Mouse (Mus musculus) A20 (cell line): ENCODE data around the gene B3gnt3.
A peak's percentile ranks its signal among the peaks of the same experiment; 100 is the strongest.
"Not testable (repeated sequence)": the region's sequence is repeated elsewhere in the genome, so short reads cannot be mapped to it uniquely, and the experiment has no call there.

Experiments
- DNase-seq: peaks from one replicate; pipeline ENCODE4 v3.0.0-alpha.2; 2011; ENCODE audit warnings: low read depth, low spot score

Gene B3gnt3

DNA sequence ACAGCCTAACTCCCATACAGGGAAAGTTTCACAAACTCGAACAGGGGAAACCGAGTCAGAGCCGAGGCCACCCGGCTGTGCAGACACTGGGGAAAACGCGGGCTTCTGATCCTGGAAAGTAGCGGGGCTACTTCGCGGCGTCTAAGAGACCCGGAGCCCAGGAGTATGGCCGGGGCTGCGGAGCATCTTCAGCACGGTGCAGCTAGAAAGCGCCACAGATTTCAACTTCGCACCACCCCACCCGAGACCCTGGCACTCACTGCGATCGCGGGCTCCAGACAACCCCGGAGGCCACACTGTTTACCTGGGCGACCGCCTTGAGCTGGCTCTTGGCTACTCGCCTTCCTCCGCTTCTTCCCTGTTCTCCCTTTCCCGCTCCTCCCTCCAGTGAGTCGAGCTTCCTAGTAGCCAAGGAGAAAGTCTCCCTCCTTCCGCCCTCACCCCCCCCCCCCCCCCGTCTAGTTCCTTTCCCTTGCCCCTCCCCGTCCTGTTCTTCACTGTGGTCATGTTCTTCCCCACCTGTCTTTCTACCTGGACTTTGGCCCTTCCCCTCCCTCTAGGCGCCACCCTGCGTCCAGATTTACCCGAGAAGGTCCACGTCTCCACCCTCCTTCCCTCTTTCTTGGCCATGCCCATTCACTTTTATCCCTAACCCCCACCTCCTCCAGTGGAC, at the start of gene B3gnt3:
Gene B3gnt3 (minus strand): TSS at position 376 of the 673 bp plus-strand sequence.
- no peak for DNase-seq

DNA sequence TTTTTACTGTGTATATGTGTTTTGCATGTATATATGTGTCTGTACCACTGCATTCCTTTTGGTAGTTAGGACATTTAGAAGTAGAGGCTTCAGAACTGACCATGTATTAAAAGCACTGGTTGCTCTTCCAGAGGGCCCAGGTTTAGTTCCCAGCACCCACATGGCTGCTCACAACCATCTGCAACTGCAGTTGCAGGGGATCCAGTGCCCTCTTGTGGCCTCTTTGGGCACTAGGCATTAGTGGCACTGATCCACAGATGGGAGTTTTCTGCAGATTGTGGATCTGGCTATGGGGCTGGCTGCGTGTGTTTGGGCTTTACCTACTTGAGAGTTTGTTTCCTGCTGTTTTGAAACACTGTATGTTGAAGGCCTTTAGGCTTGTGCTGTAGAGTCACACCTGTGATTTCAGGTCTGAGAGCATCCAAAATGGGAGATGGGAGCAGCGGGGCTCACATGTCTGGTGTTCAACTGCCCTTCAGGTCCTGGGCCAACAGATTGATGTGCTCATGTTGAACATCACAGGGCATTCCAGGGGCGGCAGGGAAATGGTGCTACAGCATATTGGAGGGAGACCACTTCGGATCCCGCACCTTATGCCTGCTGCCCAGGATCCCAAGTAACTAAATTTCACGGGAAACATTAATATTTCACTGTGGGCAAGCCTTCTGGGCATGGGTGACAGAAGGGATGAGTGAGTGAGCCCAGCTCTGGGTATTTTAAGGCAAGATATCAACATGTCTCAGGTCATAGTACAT, 47.9 kb upstream of the B3gnt3 start:
- not testable (repeated sequence) for DNase-seq

DNA sequence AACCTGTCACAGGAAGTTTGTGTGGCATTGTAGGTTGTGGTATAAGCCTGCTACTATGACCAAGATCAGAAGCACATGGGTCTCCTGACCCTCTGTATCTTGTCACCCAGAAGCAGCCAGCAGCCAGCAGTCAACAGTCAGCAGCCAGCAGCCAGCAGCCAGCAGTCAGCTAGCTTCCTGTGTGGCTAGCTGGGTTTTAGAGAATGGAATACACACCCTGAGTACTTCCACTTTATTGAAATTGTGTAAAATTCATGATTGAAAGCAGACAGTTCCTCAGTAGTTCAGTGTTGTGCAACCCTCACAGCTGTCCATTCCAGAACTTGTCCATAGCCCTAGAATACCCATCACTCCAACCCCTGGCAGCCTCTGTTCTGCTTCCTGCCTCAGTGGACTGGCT, 45.5 kb upstream of the B3gnt3 start:
- not testable (repeated sequence) for DNase-seq

DNA sequence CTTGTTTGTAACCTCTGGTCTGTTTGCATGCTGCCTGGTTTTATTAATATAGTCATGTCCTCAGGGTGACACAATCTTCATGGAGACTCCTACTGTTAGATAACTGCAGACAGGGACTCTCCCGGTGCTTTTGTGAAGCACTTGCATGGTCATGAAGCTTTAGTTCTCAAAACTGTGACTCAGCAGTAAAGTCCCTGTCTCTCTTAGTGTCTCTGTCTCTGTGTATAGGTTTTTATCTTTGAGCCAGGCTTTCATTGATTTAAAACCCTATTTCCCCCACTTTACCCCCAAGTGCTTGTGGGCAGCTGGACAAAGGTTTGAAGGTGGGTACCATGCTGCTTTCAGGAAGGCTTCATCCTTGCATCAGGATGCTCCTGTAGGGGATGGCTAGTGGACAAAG, 43.7 kb upstream of the B3gnt3 start:
- no peak for DNase-seq

DNA sequence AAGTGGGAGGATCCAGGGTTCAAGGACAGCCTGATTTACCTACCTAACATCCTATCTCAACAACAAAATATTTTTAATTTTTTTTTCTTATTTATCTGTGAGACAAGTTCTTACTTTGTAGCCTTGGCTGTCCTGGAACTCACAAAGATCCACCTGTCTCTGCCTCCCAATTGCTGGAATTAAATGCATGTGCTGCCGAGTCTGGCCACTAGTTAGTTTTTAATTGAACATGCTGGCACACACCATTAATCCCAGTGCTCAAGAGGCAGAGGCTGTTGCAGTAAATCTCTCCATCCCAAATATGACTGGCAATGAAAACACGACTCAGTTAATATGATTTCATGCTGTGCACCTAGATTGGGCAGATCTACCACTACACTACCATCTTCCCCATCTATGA, 41.2 kb upstream of the B3gnt3 start:
- DNase-seq, result no peak

DNA sequence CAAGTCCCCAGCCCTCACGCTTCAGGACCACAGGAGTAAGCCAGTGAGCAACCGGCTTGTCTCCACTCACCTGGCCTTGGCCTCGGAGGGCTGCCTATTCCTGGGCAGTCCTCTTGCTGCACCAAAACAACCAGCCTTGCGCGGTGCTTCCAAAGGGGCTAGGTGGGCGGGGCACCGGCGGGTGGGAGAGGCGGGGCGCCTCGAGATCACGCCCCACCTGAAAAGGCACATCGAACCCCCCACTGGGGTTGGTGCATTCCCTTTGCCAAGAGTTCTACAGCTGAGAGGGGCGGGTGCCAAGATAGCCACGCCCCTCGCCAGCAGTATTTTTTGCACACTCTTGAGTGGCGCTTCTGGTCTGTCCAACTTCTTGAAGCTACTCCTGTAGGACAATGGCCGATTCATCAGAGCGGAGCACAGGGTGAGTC, 40.1 kb upstream of the B3gnt3 start:
- DNase-seq, result no peak

DNA sequence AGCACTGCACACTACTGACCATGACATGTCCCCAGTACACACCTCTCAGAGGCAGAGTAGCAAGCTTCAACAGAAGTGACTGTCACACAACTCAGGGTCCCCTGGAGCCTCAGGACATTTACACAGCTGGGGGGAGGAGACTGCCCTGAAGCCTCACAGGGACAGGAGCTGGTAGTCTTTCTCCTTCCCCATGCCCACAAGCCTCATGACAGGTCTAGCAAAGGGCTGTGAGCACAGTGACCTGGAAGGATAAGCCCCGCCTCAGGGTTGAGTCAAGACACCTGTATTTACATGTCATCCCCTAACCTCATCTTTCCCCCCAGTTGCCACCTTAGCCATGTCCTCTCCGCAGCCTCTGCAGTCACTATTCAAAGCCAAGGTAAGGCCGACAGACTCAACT, 39.6 kb upstream of the B3gnt3 start:
- no peak for DNase-seq

DNA sequence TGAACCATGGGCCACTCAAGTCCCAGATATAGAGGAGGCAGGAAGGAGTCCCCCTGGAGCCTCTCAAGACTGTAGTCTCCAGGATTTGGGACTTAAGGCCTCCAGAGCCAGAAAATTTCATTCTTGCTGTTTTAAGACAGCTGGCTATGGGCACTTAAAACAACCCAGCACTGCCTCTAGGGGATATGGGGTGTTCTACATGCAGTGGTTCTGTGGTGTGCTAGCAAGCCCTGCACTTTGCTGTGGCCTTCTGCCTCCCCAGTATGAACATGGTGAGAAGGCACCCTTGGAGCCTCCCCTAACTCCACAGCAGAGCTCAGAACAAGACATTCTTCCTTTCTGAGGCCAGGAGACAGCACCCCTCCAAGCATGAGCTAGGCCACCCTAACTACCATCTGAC, 36.7 kb upstream of the B3gnt3 start:
- DNase-seq, result not testable (repeated sequence)

DNA sequence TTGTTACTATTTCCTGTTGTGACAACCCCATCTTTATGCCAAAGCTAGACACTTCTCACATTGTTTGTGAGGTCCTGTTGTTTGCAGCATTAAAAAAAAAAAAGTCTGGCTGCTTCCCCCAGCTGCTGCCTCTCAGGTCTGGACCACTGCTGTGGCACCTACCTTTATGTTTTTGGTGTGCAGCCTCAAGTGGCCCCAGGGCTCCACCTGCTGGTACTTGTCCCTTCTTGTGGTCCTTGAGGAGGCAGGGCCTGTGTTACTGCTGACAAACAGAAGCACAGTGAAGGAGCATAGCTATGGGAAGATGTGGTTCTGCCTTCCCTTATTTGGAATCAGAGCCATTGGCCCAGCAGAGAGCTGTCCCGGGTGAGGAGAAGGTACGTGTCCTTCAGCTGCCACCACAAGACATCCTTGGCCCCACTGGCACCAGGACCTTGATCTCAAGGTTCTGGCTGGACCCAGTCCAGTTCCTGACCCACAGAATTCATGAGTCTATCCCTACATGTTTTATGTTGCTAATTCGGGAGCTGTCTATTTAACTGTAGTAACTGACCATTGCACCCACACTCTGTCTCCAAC, 30.2 kb upstream of the B3gnt3 start:
- DNase-seq, result peak; percentile 70

DNA sequence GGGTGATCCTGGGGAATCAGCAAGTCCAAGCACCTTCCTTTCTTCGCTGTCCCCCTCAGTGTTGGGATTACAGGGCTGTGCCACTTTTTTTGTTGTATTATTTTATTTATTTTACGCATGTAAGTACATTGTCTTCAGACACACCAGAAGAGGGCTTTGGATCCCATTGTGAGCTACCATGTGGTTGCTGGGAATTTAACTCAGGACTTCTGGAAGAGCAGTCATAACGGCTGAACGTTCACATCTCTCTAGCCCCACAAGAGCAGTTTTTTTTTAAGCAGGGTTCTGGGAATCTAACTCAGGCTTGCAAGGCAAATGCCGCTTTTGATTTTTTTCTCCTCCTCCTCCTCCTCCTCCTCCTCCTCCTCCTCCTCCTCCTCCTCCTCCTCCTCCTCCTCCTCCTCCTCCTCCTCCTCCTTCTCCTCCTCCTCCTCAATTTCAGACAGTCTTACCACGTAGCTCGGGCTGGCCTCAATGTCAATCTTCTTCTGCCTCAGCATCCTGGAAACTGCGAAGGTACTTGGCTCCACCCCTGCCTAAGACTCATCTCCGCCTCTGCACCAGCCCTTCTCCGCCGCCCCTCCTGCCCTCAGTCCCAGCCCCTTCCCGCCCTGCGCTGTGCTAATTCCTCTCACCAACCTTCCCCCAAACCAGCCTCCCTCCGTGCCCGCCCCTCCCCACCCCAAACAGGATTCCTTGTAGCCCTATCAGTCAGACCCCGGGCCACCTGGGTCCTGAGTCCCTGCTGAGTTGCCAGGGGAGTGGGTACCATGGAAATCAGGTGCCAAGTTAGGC, 27.4 kb upstream of the B3gnt3 start:
- DNase-seq, result no peak

DNA sequence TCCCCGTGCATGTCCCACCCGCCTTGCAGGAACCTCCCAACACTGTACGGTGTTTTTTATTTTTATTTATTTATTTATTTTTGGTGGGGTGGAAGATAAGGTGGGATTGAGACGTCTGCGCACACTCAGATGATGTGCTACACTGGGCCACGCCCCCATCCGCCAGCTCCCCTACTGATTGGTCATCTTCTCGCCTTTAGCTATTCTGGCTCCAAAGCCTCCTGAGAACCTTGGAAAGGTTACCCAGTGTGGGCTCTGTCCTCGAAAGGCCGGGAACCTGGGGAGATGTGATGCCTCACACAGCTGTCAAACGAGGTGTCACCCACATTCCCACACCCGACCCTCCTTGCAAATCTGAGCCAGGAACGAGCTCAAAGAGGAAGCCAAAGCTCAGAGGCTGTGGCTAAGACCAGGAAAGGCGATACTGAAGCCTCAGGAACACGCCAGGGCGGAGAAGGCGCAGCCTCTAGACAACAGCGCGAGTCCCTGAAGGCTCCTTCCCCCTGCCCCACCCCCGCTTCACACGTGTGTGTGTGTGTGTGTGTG, 26.7 kb upstream of the B3gnt3 start:
- DNase-seq, result peak; percentile 19

DNA sequence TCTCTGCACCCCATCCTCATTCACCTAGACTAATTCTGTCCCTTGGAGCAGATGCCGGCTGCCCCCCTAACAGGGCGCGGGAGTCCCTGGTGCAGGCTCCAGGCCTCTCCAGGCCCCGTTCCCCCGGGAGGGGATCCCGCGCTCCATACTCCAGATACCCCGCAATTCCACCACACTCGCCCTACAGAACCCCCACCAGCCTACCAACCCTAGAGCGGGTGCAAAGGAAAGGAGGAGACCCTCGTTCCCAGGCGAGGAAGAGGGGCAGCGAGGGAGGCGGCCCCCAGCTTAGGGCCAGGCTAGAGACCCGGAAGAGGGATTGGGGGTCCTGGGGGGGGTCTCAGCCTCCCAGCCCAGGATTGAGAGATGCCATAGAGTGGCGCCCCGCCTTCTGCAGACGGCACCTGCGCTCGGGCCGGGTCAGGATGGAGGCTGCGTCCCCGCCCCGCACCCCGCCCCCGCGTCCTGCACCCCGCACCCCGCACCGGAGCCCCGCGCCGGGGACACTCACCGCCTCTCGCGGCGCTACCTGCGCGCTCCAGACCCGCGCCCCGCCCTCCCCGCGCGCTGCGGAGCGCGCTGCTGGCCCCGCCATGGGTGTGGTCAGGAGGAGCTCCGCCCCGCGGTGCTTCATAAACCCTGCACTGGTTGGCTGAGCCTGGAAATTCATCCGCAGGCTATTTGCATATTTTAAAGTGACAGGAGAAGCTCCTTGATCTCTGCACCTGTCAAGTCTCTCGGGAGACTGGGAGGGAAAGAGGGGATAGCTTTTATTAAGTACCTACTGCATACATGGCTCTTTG, 23.7 kb upstream of the B3gnt3 start, which contains the start of gene Fcho1:
Gene Fcho1 (minus strand): TSS at position 595 of the 803 bp plus-strand sequence.
- peak; percentile 92 for DNase-seq

DNA sequence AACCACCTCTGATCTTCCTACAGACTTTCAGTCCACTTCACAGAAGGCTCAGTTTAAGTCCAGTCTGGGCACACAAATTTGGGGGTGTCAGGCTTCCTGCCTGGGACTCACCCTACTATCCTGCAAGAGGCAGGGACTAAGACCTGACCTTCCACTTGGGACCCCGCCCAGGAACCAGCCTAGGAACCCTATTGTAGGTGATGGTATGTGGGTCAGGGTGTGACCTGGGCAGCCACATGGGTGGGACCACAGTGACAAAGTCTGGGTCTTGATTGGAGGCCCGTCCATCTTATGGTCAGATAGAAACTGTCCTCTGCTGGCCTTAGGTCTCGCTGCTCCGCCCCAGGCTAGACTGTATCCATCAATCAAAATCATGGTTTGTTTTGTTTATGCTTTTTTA, 22.8 kb upstream of the B3gnt3 start:
- no peak for DNase-seq

DNA sequence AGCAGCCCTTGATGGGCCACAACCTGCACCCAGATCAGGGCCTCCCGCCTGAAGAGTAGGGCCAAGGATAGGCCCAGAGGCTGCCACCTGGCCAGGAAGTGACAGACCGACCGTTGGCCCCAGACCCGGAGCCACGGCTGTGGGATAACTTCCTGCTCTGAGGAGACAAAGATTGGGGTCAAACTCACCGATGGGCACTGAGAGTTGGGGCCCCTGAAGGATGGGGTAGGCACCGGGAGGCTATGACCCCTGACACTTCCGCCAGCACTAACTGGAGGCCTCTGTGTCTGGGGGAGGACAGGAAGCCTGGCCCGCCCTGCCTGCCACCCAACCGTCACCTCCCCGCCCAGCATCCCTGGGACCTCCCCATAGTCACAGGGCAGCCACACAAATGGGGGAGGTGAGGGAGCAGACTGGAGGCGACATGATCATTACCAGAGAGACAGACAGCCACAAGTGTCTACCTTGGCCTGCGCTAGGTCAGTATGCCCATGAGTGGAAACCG, 21.5 kb upstream of the B3gnt3 start:
- DNase-seq, result peak; percentile 92

DNA sequence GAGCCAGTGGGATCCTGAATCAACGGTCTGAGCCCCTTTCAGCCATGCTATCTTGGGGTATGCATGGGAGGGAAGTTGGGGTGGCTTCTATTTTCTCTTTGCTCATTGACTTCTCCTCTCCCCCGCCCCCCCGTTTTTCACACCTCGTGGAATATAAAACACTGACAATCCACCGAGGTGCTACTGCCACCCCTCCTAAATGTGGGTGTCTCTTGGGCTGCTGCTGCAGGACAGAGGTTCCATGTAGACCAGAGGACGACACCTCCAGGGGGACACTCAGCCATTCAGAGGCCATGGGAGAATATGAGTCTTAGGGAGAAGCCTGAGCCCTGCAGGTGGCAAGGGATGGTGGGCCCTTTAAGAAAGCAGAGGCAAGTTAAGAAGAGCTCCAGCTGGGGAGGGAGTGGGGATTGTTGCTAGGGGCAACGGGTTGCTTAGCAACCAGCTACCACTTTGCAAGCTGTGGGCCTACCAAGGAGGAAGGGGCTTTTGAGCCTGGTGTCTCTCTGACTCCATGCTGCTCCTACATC, 18.4 kb upstream of the B3gnt3 start:
- no peak for DNase-seq

DNA sequence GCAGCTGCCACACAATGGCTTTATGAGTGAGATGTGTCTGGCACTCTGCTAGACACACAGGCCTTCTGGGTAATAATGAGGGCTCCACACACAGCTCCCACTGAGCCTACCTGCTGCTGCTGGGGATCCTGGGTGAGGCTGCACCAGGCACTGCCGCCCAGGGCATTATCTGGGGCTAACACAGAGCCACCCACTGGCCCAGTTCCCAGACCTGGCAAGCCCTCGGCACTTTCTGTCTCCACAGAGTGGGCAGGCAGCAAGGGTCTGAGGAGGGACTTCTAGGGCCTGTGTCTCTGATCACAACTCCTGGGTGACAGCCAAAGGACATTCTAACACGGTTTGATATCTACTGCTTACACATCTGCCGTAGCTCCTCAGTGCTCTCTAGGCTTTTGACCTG, 17.6 kb upstream of the B3gnt3 start:
- no peak for DNase-seq

DNA sequence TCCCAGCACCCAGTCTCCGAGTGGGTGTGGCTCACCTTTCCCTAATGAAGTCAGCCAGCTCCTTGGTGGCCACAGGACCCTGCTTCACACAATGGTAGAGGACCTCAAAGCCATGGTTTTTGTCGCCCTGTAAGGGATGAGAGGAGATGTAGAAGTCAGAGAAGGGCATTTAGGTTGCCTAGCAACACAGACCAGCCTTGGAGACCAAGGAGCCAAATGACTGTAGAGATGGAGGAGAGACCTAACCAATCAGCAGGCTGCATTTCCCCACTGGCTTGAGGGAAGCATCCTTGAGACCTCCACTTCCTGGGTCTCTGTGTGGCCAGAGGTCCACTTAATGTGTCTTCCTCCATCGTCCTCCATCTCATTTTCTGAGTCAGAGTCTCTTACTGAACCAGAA, 16.7 kb upstream of the B3gnt3 start:
- DNase-seq, result no peak

DNA sequence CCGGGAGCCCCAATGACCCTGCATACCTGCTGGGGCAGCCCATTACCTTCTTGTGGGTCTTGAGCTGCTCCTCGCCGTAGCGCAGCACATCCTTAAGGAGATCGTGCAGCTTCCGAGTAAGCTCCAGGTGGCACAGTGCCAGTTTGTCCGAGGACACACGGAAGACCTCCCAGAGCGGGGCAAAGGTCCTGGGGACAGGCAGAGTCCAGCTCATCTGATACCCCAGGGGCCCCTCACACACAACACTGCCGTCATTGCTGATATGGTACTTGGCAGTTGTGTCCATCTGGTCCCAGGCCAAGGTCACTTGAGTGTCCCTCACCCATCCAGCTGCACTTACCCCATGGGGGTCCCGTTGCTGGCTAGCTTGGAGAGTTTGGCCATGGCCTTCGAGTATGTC, 15.5 kb upstream of the B3gnt3 start:
- no peak for DNase-seq

DNA sequence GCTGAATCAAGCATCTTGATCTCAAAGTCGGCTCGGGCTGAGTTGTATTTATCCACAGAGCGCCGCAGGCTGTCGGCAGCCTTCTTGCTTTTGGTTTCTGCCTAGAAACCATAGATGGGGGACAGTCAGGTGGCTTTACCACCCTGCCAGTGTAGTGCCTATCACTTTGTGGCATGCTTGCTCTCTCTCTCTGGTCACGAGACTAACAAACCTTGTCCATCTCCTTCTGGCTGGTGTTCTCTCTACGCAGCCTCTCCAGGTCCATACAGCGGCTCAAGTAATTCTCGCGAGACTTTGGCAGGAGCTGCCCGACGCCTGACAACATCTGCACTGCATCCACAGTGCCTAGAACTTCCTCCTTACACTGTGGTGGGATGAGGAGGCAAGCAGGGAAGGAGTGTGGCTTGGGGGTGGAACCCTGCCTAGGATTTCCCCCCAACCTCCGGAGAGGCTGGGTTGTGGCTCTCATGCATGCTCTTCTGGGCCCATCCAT, 15.0 kb upstream of the B3gnt3 start:
- no peak for DNase-seq

DNA sequence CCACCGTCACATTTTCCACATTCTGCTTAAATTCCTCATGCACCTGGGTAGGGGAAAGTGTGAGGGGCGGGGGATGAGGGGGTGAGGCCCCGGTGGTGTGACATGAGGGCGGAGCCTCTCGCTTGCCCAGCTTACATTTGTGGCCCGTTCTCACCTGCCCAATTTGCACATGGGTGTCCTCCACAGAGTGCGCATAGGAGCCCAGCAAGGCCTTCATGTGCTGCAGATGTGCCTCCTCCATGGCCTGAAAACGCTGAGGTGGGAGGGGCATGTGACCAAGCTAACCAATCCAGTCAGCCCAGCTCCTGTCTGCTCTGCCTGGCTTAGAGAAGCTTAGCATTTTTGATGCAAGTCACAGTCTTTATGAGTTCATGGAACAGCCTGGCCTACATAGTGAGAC, 13.9 kb upstream of the B3gnt3 start:
- no peak for DNase-seq
